Mouse (Mus musculus) lung, embryonic 14.5 days (tissue): ENCODE results near the gene Uba2. TPM values are rescaled to one million over a fixed set of nuclear protein-coding genes. Genes with fewer than 3 reads are reported as not detected.
"Not testable (repeated sequence)": the region's sequence is repeated elsewhere in the genome, so short reads cannot be mapped to it uniquely, and the experiment has no call there.

ENCODE experiments used
- ATAC-seq: fragments of 200-750 bp; cut with Nextera tagmentation; 2 replicates; pipeline ENCODE4 v1.8.0; 2017; ENCODE audit warnings: mild to moderate bottlenecking, moderate TSS enrichment, moderate library complexity; ENCODE audit not compliant: insufficient read depth
- DNase-seq: peaks from one replicate; pipeline ENCODE4 v3.0.0-alpha.2; 2015
- H3K27ac ChIP-seq: fragments of 300-500 bp; sonication (generic); 2 replicates; pipeline ENCODE4 v1.5.1; 2014; ENCODE audit warnings: low read depth, mild to moderate bottlenecking, moderate library complexity
- H3K27me3 ChIP-seq: fragments of 300-500 bp; sonication (generic); 2 replicates; pipeline ENCODE4 v1.6.1; 2014; ENCODE audit warnings: low read length, control low read depth; ENCODE audit not compliant: insufficient read depth
- H3K36me3 ChIP-seq: fragments of 300-500 bp; sonication (generic); 2 replicates; pipeline ENCODE4 v1.6.1; 2014; ENCODE audit warnings: control low read depth; ENCODE audit not compliant: insufficient read depth
- H3K4me1 ChIP-seq: fragments of 300-500 bp; sonication (generic); 2 replicates; pipeline ENCODE4 v1.6.1; 2014; ENCODE audit warnings: antibody characterized with exemption, control low read depth; ENCODE audit not compliant: insufficient read depth
- H3K4me2 ChIP-seq: fragments of 300-500 bp; sonication (generic); 2 replicates; pipeline ENCODE4 v1.6.1; 2014; ENCODE audit warnings: mild to moderate bottlenecking
- H3K4me3 ChIP-seq: fragments of 300-500 bp; sonication (generic); 2 replicates; pipeline ENCODE4 v1.5.1; 2014; ENCODE audit warnings: low read depth, low read length
- H3K9ac ChIP-seq: fragments of 300-500 bp; sonication (generic); 2 replicates; pipeline ENCODE4 v1.6.1; 2014
- H3K9me3 ChIP-seq: fragments of 300-500 bp; sonication (generic); 2 replicates; pipeline ENCODE4 v1.6.1; 2016; ENCODE audit warnings: low read depth, low read length, control low read depth
- CTCF ChIP-seq: IDR thresholded peaks from 2 replicates; pipeline ENCODE4 v1.5.1; 2016; ENCODE audit warnings: antibody characterized with exemption, low read depth
- WGBS: fragments of 180-500 bp; shearing (Covaris S2); extraction: QIAGEN DNeasy Blood & Tissue Kit; methylation state at CpG from one replicate; pipeline ENCODE4 v1.1.7; 2014; 5-methylcytosine and 5-hydroxymethylcytosine counted together
- polyA plus RNA-seq: library from polyadenylated mRNA; unstranded; fragments of >200 nt; fragmentation: Nextera tagmentation; extraction: Ambion mirVana; gene quantifications from 2 replicates; pipeline ENCODE4 v1.2.1, GENCODE M21; 2014

Gene Uba2
- polyA plus RNA-seq, 1 experiment from 2014 or later: 229 TPM

DNA sequence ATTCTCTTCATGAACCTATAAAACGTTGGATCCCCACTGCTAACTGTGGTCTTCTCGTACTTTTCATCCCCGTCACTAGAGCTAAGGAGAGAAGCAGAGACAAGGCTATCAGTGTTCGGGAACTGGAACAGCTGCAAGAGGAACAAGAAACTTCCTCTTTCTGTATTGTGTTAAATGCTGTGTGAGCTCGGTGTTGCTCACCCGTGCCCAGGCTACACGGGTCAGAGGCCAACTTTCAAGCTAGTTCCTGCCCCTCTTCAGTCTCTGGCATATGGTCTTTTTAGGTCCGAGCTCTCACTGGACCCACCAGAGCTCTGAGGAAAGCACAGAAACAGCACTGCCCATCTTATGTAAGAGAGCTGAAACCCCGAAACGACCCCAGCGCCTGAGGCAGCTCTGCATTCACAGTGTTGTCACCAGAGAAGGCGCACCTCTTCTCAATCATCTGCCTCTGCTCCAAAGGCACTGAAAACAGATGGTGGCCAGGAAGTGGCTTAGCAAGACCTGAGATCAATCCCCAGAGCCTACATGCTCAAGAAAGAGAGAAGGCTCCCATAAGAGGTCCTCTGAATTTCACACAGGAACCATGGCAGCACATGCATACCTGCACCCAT is 20.1 kb upstream of the Uba2 start:
- no peak for DNase-seq
- no peak for TF ChIP-seq CTCF
- ATAC-seq: no peak
- no peak overlapping the region for H3K4me2 ChIP-seq
- H3K27ac ChIP-seq: no peak overlapping the region
- WGBS: 85% methylated on average over 12 of the region's 12 CpGs
- H3K36me3 ChIP-seq: peaks cover 66% of the 10 kb centered on the region
- no peak overlapping the region for H3K4me3 ChIP-seq
- H3K4me1 ChIP-seq: no peaks in the 10 kb centered on the region
- H3K27me3 ChIP-seq: no peaks in the 10 kb centered on the region
- H3K9me3 ChIP-seq: no peaks in the 10 kb centered on the region
- H3K9ac ChIP-seq: no peak overlapping the region

DNA sequence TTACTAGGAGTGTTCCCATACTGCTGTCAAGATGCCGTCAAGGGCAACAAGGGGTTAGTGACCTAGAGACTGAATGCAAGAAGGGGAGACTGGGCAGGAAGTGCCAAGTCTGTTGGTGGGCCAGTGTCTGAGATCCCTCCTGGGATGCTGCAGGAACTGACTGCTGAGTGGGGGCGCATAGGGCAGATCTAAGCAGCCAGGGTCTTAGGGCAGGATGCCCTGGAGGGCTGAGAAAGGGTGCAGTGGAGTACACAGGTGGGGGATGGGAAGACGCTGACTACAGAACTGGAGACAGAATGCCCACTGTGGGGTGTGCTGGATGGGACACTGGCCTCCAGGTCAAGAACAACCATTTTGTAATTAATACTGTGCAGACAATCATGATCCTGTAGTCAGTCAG is 14.4 kb upstream of the Uba2 start:
- Histone ChIP-seq H3K4me1 (no peaks in the 10 kb centered on the region), H3K4me3 (no peak overlapping the region), H3K4me2 (no peak overlapping the region), H3K27me3 (no peaks in the 10 kb centered on the region), H3K36me3 (peaks cover 47% of the 10 kb centered on the region), H3K27ac (no peak overlapping the region), H3K9me3 (no peaks in the 10 kb centered on the region), H3K9ac (no peak overlapping the region)
- TF ChIP-seq CTCF: no peak
- ATAC-seq (no peak), DNase-seq (no peak)
- WGBS: 76% methylated on average over 3 of the region's 3 CpGs

DNA sequence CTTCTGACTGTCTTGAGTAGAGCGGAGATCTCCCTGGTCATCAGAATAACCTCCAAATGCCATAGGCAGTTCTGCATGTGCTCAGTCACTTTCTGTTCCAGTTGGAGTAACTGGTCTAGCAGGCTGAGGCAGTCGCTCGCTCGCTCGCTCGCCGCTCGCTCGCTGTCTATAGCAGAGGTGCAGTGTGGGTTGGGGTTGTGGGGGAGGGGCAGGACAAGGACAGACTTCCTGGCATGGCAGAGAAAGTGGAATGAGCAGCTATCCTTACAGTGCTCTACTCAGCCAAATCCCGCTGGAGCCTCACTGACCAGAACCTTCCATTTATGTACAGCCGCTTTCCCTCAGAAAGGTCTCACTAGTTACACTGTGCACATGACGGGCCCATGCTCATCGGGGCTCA is 14.0 kb upstream of the Uba2 start:
- DNase-seq (no peak), ATAC-seq (no peak; the same call in 1 of the 2 replicates)
- Histone ChIP-seq H3K4me2 (no peak overlapping the region), H3K36me3 (peaks cover 42% of the 10 kb centered on the region), H3K9ac (no peak overlapping the region), H3K4me1 (no peaks in the 10 kb centered on the region), H3K27ac (no peak overlapping the region), H3K9me3 (no peaks in the 10 kb centered on the region), H3K27me3 (no peaks in the 10 kb centered on the region), H3K4me3 (no peak overlapping the region)
- 78% methylated on average over 13 of the region's 13 CpGs for WGBS
- TF ChIP-seq CTCF: no peak

DNA sequence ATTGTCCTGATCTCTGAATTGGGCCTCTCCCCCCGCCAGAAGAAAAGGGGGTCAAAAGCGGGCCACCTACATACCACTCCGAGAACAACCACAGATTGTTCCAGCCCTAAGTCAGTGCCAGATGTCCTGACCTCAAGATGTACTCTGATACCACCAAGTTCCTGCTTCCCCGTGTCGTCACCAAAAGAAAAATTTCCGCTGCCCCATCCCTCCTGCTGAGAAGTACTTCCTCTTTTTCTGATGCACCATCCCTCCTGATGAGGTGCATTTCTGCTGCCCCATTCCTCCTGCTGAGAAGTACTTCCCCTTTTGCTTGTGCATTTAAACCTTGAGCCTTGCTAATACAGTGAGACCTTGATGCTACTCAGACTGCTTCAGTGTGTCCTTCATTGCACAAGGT is 6.8 kb upstream of the Uba2 start:
- H3K4me1 ChIP-seq, H3K9ac ChIP-seq, ATAC-seq, H3K36me3 ChIP-seq, DNase-seq, H3K27ac ChIP-seq, H3K4me3 ChIP-seq, H3K27me3 ChIP-seq, H3K9me3 ChIP-seq, H3K4me2 ChIP-seq: not testable (repeated sequence)
- 78% methylated on average over 6 of the region's 6 CpGs for WGBS

DNA sequence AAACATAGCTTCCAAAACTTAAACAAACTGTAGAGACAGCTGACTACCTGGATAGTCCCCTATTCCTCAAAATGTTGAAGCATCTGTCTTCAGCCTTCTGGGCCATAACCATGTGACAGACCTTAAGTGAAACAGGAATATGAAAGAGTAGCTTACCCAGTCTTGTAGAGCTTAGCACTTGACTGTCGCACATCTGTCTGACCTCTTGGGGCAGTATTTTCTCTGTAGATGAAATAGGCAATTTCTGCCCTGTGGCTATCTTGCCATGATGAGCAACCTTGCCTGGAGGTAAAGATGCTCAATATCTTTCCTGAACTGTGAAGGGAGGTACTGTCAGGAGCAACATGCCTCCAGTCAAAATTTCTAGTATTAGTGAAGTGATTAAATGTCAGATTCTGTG is 2.9 kb upstream of the Uba2 start:
- no peak overlapping the region for H3K9ac ChIP-seq
- no peak for ATAC-seq
- 44% methylated on average over 1 of the region's 1 CpGs for WGBS
- H3K27ac ChIP-seq: no peak overlapping the region
- H3K4me2 ChIP-seq: no peak overlapping the region
- H3K4me3 ChIP-seq: no peak overlapping the region
- no peaks in the 10 kb centered on the region for H3K4me1 ChIP-seq
- no peak for DNase-seq
- no peaks in the 10 kb centered on the region for H3K9me3 ChIP-seq
- no peak for TF ChIP-seq CTCF
- H3K36me3 ChIP-seq: no peaks in the 10 kb centered on the region
- no peaks in the 10 kb centered on the region for H3K27me3 ChIP-seq

DNA sequence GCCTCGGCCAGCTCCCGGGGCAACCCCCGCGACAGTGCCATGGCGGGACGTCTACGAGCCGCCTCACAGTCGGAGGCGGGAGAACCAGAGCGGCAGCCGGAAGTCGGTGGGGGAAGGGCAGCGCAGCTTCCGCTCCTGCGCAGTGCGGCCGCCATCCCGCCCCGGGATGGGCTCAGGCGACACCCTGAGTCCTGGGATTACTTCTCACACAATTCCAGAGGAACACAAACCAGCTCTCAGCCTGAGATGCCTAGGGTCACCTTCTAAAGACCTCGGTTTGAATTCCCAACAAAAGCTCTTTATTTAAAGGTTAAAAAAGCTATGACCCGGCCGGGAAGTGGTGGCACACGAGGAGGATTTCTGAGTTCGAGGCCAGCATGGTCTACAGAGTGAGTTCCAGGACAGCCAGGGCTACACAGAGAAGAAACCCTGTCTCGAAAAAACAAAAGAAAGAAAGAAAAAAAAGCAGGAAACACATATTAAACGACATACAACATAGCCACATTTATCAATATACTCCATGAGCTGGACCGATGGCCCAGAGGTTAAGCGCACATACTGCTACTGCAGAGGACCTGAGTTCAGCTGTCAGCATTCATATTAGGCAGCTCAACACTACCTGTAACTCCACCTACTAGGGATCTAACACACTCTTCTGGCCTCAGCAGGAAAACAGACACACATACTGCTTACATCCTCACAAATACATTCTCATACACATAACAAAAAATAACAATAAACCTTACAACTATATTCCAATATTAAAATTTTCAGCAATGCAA is 738 bp downstream of the Uba2 start:
- H3K4me2 ChIP-seq: peak overlapping the region; percentile 71
- H3K9me3 ChIP-seq: no peaks in the 10 kb centered on the region
- H3K27ac ChIP-seq: peak overlapping the region; percentile 89
- peak overlapping the region; percentile 96 for H3K9ac ChIP-seq
- 0 out of 2 replicates have a peak, but pooled peaks cover 3% of the 10 kb centered on the region for H3K4me1 ChIP-seq
- WGBS: 9% methylated on average over 30 of the region's 30 CpGs
- DNase-seq: peak; percentile 96
- H3K4me3 ChIP-seq: peak overlapping the region; percentile 96
- no peak for TF ChIP-seq CTCF
- peak; percentile 98 for ATAC-seq
- H3K27me3 ChIP-seq: no peaks in the 10 kb centered on the region
- H3K36me3 ChIP-seq: peaks cover 17% of the 10 kb centered on the region

DNA sequence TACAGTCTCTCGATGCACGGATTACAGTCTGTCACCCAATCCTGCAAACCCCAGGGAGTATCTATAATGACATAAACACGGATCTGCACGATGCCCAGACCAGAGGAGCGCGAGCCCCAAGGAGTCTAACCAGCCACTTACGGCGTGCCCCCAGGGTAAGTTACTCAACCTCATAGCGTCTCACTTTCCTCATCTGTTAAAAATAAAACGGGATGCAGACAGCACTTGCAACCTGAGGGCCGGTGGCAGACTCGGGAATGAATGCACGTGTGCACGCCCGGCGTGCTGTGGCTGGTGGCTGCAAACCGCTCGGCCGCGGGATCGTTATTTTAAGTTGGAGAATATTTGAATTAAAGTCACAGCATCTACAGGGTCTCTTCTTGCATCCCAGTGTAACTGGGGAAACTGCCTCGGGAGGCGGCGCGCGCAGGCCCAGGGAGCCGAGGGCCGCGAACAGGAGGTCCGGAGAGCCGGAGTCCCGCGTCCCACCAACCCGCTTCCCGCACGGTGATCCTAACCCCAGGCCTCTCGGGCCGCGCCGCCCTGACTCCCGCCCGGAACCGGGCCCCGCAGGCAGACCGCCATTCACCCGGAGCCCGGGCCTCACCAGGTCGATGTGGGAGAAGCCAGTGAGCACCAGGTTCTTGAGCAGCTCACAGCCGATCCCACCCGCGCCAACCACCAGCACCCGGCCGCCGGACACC is 1.5 kb downstream of the Uba2 start:
- Histone ChIP-seq H3K4me2 (peak overlapping the region; percentile 71), H3K4me3 (peak overlapping the region; percentile 96), H3K27me3 (no peaks in the 10 kb centered on the region), H3K36me3 (peaks cover 24% of the 10 kb centered on the region), H3K4me1 (0 out of 2 replicates have a peak, but pooled peaks cover 3% of the 10 kb centered on the region), H3K9me3 (no peaks in the 10 kb centered on the region), H3K27ac (peak overlapping the region; percentile 89), H3K9ac (peak overlapping the region; percentile 96)
- ATAC-seq (peak; percentile 77), DNase-seq (peak; percentile 35)
- TF ChIP-seq CTCF: no peak
- 0% methylated on average over 54 of the region's 54 CpGs for WGBS
